Mouse (Mus musculus): ENCODE measurements around the gene Tmem233.

Tmem233 gene

GRCm38 (mm10) chr5:116029071-116029470 lies 54.0 kb downstream of the Tmem233 start:
- peak; percentile 79 for DNase-seq (ENCODE audit: low read depth)

GRCm38 (mm10) chr5:116026561-116026960 lies 56.5 kb downstream of the Tmem233 start:
- no peak for DNase-seq (ENCODE audit: low read depth)

GRCm38 (mm10) chr5:116026107-116026506 lies 56.9 kb downstream of the Tmem233 start:
- no peak for DNase-seq (ENCODE audit: low read depth)

GRCm38 (mm10) chr5:116024327-116024739 lies 58.7 kb downstream of the Tmem233 start, which contains the start of gene Prkab1:
Gene Prkab1 (minus strand): TSS chr5:116024508.
- peak; percentile 96 for DNase-seq (ENCODE audit: low read depth)

GRCm38 (mm10) chr5:116023821-116024284 lies 59.2 kb downstream of the Tmem233 start:
- no peak for DNase-seq (ENCODE audit: low read depth)

- peak; percentile 30 for DNase-seq (ENCODE audit: low read depth)
Measured at GRCm38 (mm10) chr5:116023251-116023661, 59.8 kb downstream of the Tmem233 start.

- DNase-seq (ENCODE audit: low read depth): no peak
Measured at GRCm38 (mm10) chr5:116022658-116023200, 60.3 kb downstream of the Tmem233 start.

- no peak for DNase-seq (ENCODE audit: low read depth)
Measured at GRCm38 (mm10) chr5:116022131-116022530, 60.9 kb downstream of the Tmem233 start.

GRCm38 (mm10) chr5:116021552-116021951 lies 61.5 kb downstream of the Tmem233 start:
- DNase-seq (ENCODE audit: low read depth): no peak

- DNase-seq (ENCODE audit: low read depth): no peak
Measured at GRCm38 (mm10) chr5:116019371-116019770, 63.7 kb downstream of the Tmem233 start.

GRCm38 (mm10) chr5:116018784-116019183 lies 64.3 kb downstream of the Tmem233 start:
- DNase-seq (ENCODE audit: low read depth): peak; percentile 14

GRCm38 (mm10) chr5:116018196-116018595 lies 64.8 kb downstream of the Tmem233 start:
- DNase-seq (ENCODE audit: low read depth): no peak

GRCm38 (mm10) chr5:116017391-116017790 lies 65.7 kb downstream of the Tmem233 start:
- DNase-seq (ENCODE audit: low read depth): no peak

GRCm38 (mm10) chr5:116016542-116016941 lies 66.5 kb downstream of the Tmem233 start:
- DNase-seq (ENCODE audit: low read depth): no peak

- no peak for DNase-seq (ENCODE audit: low read depth)
Measured at GRCm38 (mm10) chr5:116014237-116014636, 68.8 kb downstream of the Tmem233 start.

- DNase-seq (ENCODE audit: low read depth): no peak
Measured at GRCm38 (mm10) chr5:116013821-116014220, 69.2 kb downstream of the Tmem233 start.

GRCm38 (mm10) chr5:116012503-116012902 lies 70.5 kb downstream of the Tmem233 start:
- no peak for DNase-seq (ENCODE audit: low read depth)

GRCm38 (mm10) chr5:116011700-116012099 lies 71.3 kb downstream of the Tmem233 start:
- no peak for DNase-seq (ENCODE audit: low read depth)

GRCm38 (mm10) chr5:116009884-116010627 lies 73.0 kb downstream of the Tmem233 start:
- DNase-seq (ENCODE audit: low read depth): no peak

GRCm38 (mm10) chr5:116009091-116009851 lies 73.8 kb downstream of the Tmem233 start:
- DNase-seq (ENCODE audit: low read depth): peak; percentile 14

GRCm38 (mm10) chr5:116007723-116008122 lies 75.3 kb downstream of the Tmem233 start:
- no peak for DNase-seq (ENCODE audit: low read depth)

- no peak for DNase-seq (ENCODE audit: low read depth)
Measured at GRCm38 (mm10) chr5:116006324-116007099, 76.5 kb downstream of the Tmem233 start.

Measured in induced T-regulatory cell, adult 2 months (primary cell).